Mouse (Mus musculus) cerebellum, postnatal 14 days (tissue): ENCODE data around the gene Gamt.

Source experiments
- DNase-seq, 2 experiments: peaks; one replicate each; pipeline ENCODE4 v3.0.0; 2021; ENCODE audit warnings: mixed read lengths in 2 of 2

Gene Gamt

DNA sequence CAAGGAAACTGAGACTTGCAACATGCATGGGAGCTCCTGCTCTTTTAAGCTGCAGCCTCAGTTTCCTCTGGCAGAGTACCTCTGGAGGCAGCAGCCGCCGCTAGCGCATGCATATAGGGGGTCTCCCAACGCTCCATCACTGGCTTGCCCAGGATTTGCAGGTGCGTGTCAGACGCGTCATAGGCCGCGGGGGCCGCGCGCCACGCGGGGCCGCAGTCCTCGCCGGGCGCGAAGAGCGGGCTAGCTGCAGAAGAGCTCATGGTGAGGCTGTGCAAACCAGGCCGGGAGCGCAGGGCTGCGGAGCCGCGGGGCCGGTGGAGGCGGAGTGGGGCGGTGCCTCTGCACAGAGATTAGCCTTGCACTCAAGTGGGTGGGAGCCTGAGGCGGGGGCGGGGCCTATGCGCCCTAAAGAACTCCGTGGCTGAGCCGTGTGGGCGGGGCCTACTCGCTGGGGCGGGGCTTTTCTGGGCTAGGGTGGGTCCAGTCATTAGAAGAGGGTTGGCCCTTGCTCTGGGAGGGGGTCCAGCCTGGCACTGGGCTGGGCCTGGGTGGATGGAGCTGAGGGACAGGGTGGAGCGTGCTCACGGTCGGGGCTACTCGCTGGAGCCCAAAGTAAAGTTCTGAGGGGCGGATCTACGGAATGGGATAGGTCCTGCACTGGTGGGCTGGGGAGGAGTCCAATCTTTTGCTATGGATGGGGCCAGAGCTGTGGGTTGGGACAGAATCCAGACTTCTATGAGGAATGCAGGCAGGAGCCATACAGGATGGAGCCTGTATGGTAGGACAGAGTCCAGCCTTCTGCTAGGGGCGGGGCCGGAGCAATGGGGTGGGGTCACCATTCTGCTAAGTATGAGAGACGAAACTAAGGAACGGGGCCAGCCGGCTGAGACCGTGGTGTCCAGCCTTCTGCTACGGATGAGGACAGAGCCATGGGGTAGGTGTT lies at the start of gene Gamt, which contains the start of gene Dazap1:
Gamt (minus strand) TSS at position 371 of the 943 bp plus-strand sequence.
Dazap1 (plus strand) TSS at position 845 of the 943 bp plus-strand sequence.
- peak; percentile 94 to 96 for DNase-seq

DNA sequence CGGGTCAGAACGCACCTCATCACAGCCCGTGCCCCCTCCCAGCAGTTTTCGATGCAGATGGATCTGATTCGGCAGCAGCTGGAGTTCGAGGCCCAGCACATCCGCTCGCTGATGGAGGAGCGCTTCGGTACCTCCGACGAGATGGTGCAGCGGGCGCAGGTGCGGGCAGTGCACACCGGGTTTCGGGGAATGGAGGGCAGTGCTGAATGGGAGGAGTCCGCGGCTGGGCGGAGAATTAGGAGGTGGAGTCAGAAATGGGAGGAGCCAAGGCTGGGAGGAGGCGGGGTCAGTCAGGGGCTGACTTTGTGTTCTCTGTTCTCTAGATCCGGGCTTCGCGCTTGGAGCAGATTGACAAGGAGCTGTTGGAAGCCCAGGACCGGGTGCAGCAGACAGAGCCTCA lies 44.0 kb upstream of the Gamt start:
- DNase-seq: peak in 1 of 2 experiments; percentile 47

DNA sequence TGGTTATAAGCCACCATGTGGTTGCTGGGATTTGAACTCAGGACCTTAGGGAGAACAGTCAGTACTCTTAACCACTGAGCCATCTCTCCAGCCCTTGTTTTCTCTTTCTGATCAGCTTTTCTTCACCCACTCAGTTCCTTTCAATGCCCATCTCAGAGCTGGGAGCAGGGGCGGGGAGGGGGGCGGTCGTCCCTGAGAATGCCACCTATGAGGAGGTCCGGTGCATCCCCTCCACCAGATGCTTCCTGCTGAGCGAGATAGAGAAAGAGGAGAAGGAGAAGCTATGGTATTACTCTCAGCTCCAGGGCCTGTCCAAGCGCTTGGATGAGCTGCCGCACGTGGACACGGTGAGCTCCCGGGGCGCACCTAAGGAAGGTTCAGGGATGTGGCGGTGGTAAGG lies 43.6 kb upstream of the Gamt start:
- no peak for DNase-seq

DNA sequence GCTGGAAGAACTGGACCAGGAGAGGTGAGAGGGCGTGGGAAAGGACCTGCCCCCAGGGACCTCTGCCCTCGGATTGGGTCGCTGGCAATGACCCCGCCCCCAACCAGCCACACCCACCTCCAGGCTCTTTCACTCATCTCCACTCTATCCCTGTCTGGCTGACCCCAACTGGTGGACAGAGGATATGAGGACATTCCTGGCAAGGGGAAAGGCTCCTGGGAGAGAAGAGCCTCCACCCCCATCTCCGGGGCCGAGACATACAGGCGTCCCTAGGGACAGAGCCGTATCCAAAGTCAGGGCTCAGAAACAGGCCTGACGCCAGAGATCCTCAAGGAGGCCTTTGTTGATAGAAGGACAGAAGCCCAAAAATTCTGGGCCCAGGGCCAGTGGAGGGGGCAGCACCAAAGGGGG lies 41.7 kb upstream of the Gamt start:
- DNase-seq: peak; percentile 67 to 77

DNA sequence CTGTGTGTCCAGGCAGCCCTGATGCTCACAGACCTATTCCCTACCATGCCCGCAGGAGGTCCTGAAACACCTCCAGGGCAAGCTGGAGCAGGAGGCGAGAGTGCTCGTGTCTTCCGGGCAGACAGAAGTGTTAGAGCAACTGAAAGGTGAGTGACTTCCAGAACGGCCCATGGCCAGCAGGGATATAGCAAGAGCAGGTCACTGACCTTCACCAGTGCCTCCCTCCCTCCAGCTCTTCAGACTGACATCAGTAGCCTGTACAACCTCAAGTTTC lies 41.2 kb upstream of the Gamt start:
- peak in 1 of 2 experiments; percentile 57 for DNase-seq

DNA sequence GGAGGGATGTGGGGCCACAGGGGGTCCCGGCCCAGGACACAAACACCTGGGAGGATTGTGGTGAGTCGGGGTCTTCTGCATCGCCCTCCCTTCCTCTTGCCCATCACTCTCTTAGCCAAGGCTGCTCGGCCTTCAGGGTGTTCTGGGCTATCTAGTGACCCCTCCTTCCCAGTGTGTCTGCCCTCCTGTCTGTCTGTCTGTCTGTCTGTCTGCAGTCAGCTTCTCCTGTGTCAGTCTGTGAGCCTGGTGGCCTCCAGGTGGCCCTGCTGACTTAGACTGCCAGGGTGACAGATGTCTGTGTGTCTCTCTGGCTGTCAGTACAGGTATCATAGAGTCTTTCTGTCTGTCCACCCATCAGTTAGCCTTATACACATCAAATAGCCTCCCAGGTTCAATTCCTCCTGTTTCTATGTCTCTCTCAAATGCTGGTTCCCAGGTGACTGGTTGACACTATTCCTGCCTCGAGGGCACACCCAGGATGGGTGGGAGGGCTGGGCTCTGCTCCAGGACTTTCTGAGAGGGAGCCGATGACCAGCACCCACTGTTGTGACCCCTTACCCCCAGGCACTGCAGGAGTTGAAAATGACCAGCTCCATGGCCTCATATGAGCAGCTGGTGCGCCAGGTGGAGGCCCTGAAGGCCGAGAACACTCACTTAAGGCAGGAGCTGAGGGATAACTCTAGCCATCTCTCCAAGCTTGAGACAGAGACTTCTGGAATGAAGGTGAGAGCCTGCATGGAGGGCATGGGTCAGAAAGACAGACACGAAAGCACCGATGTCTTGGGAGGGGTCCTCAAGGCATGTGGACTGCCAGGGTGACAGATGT lies 40.7 kb upstream of the Gamt start:
- peak in 1 of 2 experiments; percentile 59 for DNase-seq

DNA sequence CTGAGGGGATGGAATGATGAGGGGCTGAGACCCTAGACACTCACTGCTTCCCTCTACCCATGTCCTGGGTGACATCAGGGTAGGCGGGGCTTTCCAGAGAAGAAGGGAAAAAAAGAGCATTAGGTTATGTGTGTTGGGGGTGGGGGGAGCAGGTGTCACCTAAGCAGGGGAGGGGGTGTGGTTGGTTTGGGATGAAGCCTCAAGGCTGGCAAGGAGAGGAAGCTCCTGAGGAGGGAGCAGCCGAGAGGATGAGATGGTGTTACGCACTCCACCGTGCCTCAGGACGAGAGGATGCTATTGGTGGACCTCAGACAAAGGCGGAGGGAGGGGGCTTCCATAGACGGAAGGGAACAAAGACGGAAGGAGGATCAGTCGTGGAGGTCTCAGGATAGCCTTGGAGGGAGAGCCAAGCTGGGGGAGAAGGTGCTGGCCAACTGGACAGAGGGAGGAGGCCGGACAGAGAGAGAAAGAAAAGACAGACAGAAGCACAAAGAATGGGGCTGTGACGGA lies 39.9 kb upstream of the Gamt start:
- peak; percentile 80 to 84 for DNase-seq

DNA sequence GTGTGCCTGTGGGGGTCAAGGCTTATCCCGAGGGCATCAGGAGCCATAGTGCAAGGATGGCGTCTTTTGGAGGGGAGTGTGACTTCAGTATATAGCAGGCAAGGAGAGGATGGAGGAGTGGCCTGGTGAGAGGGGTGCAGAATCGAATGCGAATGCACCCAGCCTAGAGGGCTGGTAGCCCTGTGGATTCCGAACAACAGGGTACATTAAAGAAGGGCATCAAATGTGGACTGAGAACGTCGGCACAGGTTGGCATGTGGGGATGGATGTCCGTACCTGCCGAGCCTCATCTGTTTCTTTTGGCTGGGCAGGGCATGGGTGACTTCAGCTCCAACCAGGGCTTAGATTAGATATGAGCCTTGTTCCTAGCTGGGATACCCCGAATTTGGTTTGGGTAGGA lies 39.0 kb upstream of the Gamt start:
- DNase-seq: peak in 1 of 2 experiments; percentile 46

DNA sequence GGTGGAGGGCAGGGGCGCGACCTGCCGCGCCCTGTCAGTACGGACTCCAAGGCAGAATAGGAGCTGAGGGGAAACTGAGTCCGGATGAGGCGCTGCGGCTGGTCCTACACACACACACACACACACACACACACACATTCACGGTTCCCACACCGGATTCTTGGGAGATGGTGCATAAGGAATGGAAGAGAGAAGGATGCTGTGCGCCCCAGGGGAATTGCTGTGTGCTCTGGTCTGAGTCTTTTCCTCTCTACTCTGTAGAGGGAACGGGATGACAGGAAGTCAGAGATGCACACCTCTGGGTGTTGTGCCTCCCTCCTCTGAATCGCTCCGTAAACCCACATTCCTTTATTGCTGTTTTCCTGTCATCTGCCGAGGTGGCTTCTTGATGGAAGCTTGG lies 38.5 kb upstream of the Gamt start:
- DNase-seq: peak in 1 of 2 experiments; percentile 70

DNA sequence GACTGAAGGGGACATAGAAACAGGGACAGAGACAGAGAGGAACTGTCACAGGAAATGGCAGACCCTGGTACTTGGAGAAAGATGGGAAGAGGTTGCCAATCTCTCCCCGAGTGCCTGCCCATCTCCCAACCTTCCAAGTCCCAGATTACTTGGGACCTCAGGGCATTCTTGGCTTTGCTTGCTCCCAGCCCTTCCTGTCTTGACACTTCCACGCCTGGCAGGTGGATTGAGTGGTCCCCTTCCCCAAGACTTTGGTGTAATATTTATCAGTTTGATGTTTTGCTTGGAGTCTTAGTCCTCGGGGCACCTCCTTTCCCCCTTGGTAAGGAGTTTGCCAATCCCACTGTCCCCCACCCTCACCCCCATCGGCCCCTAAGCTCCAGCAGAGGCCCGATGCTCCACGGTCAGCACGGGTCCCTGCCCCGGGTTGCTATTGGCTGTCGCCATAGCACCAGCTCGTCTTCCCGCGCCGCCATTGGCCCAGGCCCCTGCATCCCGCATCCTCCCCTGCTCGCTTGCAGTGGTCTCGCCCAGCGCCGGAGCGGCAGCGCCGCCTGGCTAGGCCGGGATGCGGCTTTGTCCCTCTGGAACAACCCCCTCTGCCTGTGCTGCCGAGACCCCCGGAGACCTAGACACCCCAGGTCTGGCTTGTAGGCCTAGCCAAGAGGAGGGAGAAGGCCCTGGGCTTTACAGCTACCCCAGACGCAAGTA lies 37.9 kb upstream of the Gamt start:
- peak; percentile 97 for DNase-seq

DNA sequence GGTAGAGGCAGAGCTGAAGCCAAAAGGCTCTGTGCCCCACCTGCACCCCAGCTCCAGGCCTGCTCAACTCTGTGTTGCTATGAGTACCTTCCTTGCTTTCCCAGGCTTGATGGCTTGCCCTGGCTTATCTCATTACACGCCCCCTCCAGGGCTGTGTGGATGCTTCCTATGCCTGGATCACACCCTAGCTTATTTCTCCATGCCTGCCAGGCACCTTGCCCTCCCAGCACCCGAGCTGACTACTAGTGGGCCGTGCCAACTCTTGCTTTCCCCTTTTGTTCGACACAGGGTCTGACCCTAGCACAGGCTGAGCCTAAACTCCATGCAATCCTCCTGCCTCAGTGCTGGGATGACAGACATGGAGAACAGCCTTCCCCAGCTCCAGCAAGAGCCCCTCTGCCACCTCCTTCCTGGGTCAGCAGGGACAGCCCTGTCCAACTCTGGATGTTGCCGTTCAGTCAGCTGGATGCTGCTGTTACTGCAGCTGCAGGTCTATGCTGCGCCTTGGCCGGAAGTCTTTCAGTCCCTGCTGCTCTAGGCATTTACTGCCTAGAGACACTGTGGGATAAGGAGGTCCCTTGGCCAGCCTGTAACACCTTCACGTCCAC lies 36.8 kb upstream of the Gamt start:
- DNase-seq: peak in 1 of 2 experiments; percentile 55

DNA sequence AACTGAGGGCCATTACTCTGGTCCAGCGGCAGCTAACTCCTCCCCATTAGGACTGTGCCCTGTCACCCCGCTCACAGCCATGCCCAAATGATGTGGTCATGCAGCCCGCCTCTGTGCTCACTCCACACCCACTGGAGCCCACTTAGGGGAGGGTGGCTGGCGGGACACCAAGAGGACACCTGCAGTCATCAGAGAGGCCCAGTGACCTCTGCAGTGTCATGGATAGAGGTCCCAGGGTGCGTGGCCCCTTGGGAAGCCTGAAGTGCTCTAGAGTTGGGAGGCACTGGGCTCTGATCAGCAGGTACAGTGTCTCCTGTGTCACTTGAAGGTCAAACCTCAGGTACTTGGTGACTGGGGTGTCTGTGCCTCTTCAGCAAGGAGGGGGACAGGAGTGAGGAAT lies 36.0 kb upstream of the Gamt start:
- peak in 1 of 2 experiments; percentile 54 for DNase-seq

DNA sequence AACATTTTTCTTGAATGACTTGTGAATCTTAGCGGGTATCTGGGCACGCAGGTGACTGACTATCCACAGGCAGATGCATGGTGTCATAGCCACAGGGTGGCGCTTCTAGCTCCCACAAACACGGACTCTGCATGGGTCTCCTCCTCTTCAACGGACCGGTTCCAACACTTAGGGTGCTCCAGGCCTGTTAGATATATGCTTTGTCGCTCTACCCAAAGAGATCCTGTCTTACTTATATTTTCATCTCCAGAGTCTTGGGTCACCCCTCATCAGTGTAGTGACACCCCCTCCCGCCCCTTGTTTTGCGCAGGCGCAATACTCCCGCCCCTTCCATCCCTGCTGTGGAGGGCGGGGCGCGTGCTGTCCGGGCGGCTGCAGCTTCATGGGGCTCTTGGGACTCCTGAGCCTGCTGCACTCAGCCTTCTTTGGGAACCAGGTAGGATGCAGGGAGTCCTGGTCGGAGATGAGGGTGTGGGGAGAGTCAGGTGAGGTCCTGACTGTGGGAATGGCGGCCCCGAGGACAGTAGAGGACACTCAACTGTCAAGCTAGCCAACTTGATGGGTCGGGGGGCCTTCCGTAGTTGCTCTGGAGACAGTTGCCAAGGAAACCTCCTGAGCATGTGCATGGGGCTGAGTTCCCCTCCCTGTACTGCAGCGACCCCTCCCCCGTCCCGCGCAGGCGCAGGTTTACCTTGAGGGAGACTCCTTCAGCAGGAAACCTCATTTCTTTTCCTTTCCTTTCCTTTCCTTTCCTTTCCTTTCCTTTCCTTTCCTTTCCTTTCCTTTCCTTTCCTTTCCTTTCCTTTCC lies 35.0 kb upstream of the Gamt start, which contains the start of gene Apc2:
Apc2 (plus strand) TSS at position 360 of the 808 bp plus-strand sequence.
- peak; percentile 83 to 85 for DNase-seq

DNA sequence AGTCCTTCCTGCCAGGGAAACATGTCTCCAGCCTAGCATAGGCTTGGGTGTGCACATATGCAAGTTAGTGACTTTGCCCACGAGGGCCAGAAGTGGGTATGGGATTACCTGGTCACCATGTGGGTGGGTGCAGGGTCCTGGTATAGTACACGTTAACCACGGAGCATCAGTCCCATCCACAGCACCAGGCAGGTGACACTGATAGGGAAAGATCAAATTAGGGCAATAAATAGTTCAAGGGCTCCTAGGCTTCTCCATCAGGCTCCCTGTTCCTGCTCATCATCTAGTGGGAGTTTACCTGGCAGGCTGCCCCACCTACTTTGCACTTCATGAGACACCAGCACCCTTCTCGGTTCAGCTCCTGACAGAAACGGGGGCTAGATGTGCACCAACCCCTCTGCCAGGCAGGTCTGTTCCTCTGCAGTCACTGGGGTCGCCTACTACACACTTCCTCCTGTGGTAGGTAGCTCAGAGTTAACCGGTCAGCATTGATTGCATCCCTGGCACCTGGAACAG lies 34.0 kb upstream of the Gamt start:
- peak in 1 of 2 experiments; percentile 52 for DNase-seq

DNA sequence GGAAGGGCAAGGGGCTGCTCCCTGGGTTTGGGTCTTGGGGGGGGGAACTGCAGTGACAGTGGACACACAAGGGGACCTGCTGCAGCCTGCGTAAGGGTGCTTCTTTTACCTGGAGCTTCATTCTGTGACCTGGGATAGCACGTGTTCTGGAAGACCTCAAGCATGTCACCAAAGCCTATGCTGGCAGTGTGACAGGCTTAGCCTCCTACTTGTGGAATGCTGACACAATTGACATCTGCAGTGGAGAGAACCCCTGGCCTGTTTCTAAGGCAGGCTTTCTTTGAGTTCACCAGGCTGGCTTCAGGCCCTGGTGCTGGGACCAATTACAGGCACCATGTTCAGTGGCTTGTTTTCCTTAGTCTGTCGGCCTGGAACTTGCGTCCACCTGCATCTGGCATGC lies 33.5 kb upstream of the Gamt start:
- DNase-seq: no peak

DNA sequence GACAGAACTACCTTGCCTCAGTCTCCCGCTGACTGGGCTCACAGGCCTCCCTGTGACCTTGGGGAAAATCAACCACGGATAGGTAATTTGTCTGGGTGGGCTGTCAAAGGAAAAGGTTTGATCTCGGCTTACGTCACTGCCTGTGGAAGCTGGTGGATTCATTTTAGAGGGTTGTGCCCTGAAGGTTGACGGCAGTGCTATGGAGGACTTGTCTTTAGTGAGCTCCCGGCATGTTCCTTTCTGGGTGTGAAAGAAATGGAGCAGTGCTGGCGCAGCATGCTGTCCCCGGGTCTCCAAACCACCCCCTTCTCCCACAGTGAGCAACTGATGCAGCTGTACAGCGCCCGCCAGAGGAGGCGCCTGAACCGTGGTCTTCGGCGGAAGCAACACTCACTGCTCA lies 32.5 kb upstream of the Gamt start:
- DNase-seq: no peak

DNA sequence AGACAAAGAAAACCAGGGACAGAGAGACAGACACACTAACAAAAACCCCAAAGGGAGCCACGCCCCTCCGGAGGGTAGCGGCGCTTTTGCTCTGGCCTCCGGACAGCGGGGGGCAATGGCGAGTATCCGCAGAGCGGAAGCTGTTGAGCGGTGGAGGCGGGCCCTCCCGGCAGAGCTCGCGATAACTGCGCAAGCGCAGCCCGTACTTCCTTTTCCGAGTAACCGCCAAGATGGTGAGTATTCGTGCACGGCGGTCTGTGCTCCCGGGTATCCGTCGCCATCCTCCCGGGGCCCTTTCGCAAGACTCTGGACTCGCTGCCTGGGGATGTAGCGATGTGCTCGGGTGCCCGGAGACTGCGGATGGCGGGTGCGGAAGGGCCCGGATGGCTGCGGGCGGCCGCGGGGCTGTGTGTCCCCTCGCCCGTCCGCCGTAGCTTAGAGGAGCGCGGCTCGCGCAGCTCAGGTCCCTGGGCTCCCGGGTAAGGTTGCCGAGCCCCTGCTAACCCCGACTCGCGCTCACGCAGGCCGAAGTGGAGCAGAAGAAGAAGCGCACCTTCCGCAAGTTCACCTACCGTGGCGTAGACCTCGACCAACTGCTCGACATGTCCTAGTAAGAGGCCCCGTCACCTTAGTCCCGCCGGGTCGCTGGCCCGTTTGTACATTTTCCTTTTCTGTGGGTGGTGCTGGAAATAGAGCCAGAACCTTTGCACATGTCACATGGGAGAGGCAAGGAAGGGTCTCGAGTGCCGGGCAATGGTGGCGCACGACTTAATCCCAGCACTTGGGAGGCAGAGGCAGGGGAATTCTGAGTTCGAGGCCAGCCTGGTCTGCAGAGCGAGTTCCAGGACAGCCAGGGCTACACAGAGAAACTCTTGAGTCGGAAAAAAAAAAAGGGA lies 31.7 kb upstream of the Gamt start, which contains the start of gene Rps15:
Rps15 (plus strand) TSS at position 203 of the 896 bp plus-strand sequence.
- peak; percentile 98 to 99 for DNase-seq

DNA sequence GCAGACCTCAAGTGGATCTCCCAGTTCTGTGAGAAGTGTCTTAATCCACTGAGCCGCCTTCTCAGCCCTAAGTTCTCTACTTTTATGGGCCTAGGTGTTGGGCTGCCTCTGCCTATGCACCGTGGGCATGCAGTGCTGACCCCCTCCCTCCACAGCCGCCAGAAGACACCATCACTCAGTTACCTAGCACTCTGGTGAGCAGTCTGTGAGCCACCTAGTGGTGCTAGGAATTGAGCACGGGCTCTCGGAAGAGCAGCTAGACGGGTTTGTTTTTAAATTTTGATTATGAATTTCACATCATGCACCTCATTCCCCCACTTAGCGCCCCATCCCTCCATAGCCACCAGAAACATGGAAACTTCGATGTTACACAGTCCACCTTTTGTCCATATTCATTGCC lies 27.8 kb upstream of the Gamt start:
- DNase-seq: no peak

DNA sequence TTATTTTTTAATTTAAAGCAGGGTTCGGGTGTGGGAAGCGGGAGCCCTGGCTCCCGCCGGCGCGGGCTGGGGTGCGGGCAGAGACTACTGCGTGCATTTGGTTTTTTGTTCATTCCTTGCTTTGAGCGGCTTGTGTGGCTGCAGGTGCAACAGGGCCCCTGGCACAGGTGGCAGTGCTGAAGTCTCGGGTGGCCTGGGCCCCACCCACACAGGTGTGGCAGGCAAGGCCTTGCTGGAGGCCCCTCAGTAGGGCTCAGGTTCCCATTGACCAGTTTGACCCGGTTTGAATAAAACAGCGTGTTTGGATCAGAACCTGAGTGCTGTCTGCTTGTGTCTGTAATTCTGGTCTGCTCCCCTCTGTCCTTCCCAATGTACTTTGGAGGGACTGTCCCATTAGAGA lies 27.3 kb upstream of the Gamt start:
- DNase-seq: no peak
